Mouse (Mus musculus) cerebellum, adult 2 months (tissue): ENCODE results near the gene Dolpp1. TPM values are rescaled to one million over a fixed set of nuclear protein-coding genes. Genes with fewer than 3 reads are reported as not detected.

Experiments
- DNase-seq, 2 experiments: peaks; one replicate each; pipeline ENCODE4 v3.0.0; 2021
- H3K27ac ChIP-seq: fragments of 200-500 bp; 2 replicates; pipeline ENCODE4 v1.5.1; 2012; ENCODE audit warnings: low read length, control low read depth, inconsistent platforms; ENCODE audit not compliant: insufficient read depth
- H3K27me3 ChIP-seq: fragments of 200-500 bp; 2 replicates; pipeline ENCODE4 v1.6.1; 2012; ENCODE audit warnings: inconsistent platforms, mild to moderate bottlenecking, low read length, moderate library complexity; ENCODE audit not compliant: control insufficient read depth, insufficient read depth
- H3K4me1 ChIP-seq: fragments of 200-500 bp; 2 replicates; pipeline ENCODE4 v1.6.1; 2011; ENCODE audit warnings: low read length; ENCODE audit not compliant: control insufficient read depth, insufficient read depth
- H3K4me3 ChIP-seq: fragments of 200-500 bp; replicated peaks from 2 replicates; pipeline ENCODE3; 2011; ENCODE audit warnings: mild to moderate bottlenecking, low read depth, low read length, control low read depth; ENCODE audit not compliant: insufficient read depth
- CTCF ChIP-seq: fragments of 200-500 bp; IDR thresholded peaks from 2 replicates; pipeline ENCODE4 v1.5.1; 2011; ENCODE audit warnings: low read depth, mild to moderate bottlenecking, control low read depth, low read length, moderate library complexity, borderline replicate concordance; ENCODE audit not compliant: insufficient read depth
- POLR2A ChIP-seq: fragments of 200-500 bp; IDR thresholded peaks from 2 replicates; pipeline ENCODE4 v1.6.1; 2011; ENCODE audit warnings: low read length, control low read depth, borderline replicate concordance; ENCODE audit not compliant: insufficient read depth
- WGBS: fragments of 180-500 bp; shearing (Covaris S2); methylation state at CpG from one replicate; pipeline ENCODE4 v1.1.7; 2018; 5-methylcytosine and 5-hydroxymethylcytosine counted together
- polyA plus RNA-seq: library from polyadenylated mRNA; depleted of rRNA; stranded (reverse); fragments of >200 nt; gene quantifications from 2 replicates; pipeline ENCODE4 v1.2.3, GENCODE M21; 2012; rRNA removed

Gene Dolpp1
- polyA plus RNA-seq, 1 experiment = 55.9 TPM

DNA sequence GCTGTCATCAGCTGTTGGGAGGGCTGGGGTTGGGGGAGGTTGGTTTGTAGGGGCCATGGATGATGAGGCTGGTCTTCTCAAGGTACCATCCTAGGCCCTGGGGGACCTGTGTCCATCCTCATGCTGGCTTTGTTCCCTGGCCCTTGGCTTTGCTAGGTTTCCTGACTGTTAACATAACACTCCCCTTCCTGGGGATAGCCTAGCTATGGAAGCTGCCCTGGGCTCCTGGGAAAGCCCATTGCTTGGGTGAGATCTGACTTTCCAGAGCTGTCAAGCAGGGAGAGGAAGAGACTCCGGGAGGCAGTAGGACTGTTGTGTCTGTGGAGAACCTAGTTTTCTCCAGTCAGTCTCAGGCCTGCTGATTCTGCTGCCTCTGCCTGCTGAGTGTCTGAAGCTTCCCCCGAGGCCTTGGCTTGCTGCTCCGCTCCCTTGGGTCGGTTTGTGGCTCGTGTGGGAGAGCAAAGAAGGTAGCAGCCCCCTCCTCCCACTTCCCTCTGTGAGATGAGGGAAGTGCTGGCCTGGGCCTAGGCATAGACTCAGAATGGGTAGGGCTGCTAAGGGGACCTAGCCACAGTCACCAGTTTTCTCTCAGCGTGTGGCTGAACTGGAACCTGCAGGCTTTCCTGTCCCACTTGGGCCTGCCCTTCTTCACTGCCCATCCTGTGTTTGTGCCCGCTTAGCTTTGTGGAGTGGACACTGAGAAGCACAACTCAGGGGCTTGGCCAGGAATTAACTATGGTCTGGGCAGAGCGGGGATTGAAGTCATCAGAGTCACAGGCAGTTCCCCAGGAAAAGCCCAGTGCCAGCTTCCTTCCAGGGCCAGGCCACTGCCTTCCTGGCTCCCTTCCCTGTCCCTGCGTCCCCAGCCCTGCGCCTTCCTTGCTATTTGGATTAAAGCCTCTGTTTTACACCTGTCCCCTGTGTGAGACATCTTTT, 55.1 kb downstream of the Dolpp1 start:
- peaks cover 40% of the 10 kb centered on the region for H3K4me1 ChIP-seq
- peak; percentile 70 to 80 for DNase-seq
- peak overlapping the region; percentile 63 for H3K27ac ChIP-seq
- TF ChIP-seq CTCF (no peak), POLR2A (no peak)
- H3K27me3 ChIP-seq = no peaks in the 10 kb centered on the region
- H3K4me3 ChIP-seq = no peak overlapping the region
- 12% methylated on average over 10 of the region's 10 CpGs for WGBS

DNA sequence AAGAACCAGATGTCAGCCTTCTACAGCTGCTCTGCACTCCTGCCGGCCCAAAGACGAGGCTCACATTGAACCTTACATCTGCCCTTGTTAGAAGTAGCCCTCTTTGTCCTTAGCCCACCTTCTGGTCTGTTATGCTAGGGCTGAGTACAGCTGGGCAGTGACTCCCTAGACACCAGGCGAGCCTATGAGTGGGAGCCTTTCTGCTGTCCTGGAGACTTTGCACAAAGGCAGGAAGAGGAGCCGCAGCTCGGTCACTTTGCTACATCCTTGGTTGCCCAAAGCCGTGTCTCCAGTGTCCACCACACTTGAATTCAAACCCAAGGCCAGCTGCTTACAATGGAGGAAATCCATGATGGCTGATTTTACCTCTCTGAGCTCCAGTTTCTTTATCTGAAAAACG, 56.3 kb downstream of the Dolpp1 start:
- peak overlapping the region; percentile 63; the same call in 1 of the 2 replicates for H3K27ac ChIP-seq
- TF ChIP-seq POLR2A (no peak), CTCF (no peak)
- no peaks in the 10 kb centered on the region for H3K27me3 ChIP-seq
- DNase-seq = no peak
- peaks cover 29% of the 10 kb centered on the region for H3K4me1 ChIP-seq
- no peak overlapping the region for H3K4me3 ChIP-seq
- 72% methylated on average over 7 of the region's 7 CpGs for WGBS

Other genes with a start within 250 kb of the Dolpp1 start
- gene Endog, start 220.8 kb upstream of the Dolpp1 start, polyA plus RNA-seq = 52.9 and 54.1 TPM in 2 replicates
- gene Spout1, start 213.8 kb upstream of the Dolpp1 start, polyA plus RNA-seq = 50.5 and 52.7 TPM in 2 replicates
- gene Kyat1, start 186.4 kb upstream of the Dolpp1 start, polyA plus RNA-seq = 45.6 and 55.8 TPM in 2 replicates
- gene Lrrc8a, start 154.5 kb upstream of the Dolpp1 start, polyA plus RNA-seq = 54.8 and 58.0 TPM in 2 replicates
- 8.5 and 8.6 TPM in 2 replicates for gene Gm28035, start 151.7 kb upstream of the Dolpp1 start, polyA plus RNA-seq
- gene Phyhd1, start 126.1 kb upstream of the Dolpp1 start, polyA plus RNA-seq = 25.7 and 30.2 TPM in 2 replicates
- gene Gm28038, start 111.2 kb upstream of the Dolpp1 start, polyA plus RNA-seq = not detected in 2 replicates
- 20.8 and 21.8 TPM in 2 replicates for gene Dolk, start 105.9 kb upstream of the Dolpp1 start, polyA plus RNA-seq
- 19.4 and 22.9 TPM in 2 replicates for gene Nup188, start 105.9 kb upstream of the Dolpp1 start, polyA plus RNA-seq
- 509 and 525 TPM in 2 replicates for gene Sh3glb2, start 32.9 kb upstream of the Dolpp1 start, polyA plus RNA-seq
- 108 and 114 TPM in 2 replicates for gene Miga2, start 28.0 kb upstream of the Dolpp1 start, polyA plus RNA-seq
- 50.9 and 52.1 TPM in 2 replicates for gene Crat, start 23.6 kb downstream of the Dolpp1 start, polyA plus RNA-seq
- 204 and 207 TPM in 2 replicates for gene Ptpa, start 23.8 kb downstream of the Dolpp1 start, polyA plus RNA-seq
- 5.1 and 7.5 TPM in 2 replicates for gene Ier5l, start 82.0 kb downstream of the Dolpp1 start, polyA plus RNA-seq
- gene Cstad, start 202.8 kb downstream of the Dolpp1 start, polyA plus RNA-seq = 3.2 and 3.7 TPM in 2 replicates